In genomic region chr1:128492251-128492650, GRCm38 (mm10) we compare ENCODE assay signal across 31 mouse cellular contexts.
"Had no signal": no experiment of that assay in that cellular context is flagged by ENCODE, and none has a peak within 500 bp of the region (broad histone marks: within the 10 kb centered on the region; RNA-seq: fewer than 3 reads in every experiment).

No protein-coding gene starts in this region.

- DNase-seq: left cerebral cortex, postnatal 4 days; liver; liver, embryonic 13.5 days; liver, postnatal 0 days; lung, adult 18-20 months; lung, adult 2 months; lung, embryonic 14.5 days; lung, postnatal 10 days; lung, postnatal 14 days; lung, postnatal 36 days; lung, postnatal 4 days; midbrain, embryonic 14.5 days had no signal

- H3K9me3 ChIP-seq: limb, embryonic 10.5 days; limb, embryonic 12.5 days; limb, embryonic 13.5 days; limb, embryonic 15.5 days; liver, embryonic 12.5 days; liver, embryonic 13.5 days; liver, embryonic 15.5 days; lung, embryonic 15.5 days; megakaryocyte, embryonic 14.5 days; midbrain, embryonic 12.5 days; midbrain, embryonic 13.5 days; midbrain, embryonic 15.5 days; neural tube, embryonic 12.5 days had no signal

- H3K9ac ChIP-seq: limb, embryonic 12.5 days; limb, embryonic 13.5 days; limb, embryonic 15.5 days; liver, embryonic 12.5 days; liver, embryonic 13.5 days; liver, embryonic 14.5 days; liver, embryonic 15.5 days; liver, postnatal 0 days; lung, embryonic 14.5 days; lung, embryonic 15.5 days; midbrain, embryonic 12.5 days; midbrain, embryonic 13.5 days; midbrain, embryonic 15.5 days; neural tube, embryonic 12.5 days had no signal

- ATAC-seq: liver, embryonic 12.5 days; liver, postnatal 0 days; lung, postnatal 0 days; midbrain, embryonic 13.5 days; midbrain, embryonic 15.5 days; midbrain, embryonic 16.5 days had no signal

- H3K4me3 ChIP-seq: left cerebral cortex, adult 2 months; limb, embryonic 10.5 days; limb, embryonic 12.5 days; limb, embryonic 13.5 days; limb, embryonic 15.5 days; liver, embryonic 12.5 days; liver, embryonic 13.5 days; liver, embryonic 15.5 days; lung, embryonic 15.5 days; megakaryocyte, embryonic 14.5 days; midbrain, embryonic 12.5 days; midbrain, embryonic 13.5 days; midbrain, embryonic 15.5 days; myocyte; neural tube, embryonic 12.5 days had no signal

- H3K27ac ChIP-seq: left cerebral cortex, adult 2 months; limb, embryonic 10.5 days; limb, embryonic 12.5 days; limb, embryonic 13.5 days; limb, embryonic 15.5 days; liver, embryonic 12.5 days; liver, embryonic 13.5 days; liver, embryonic 14.5 days; liver, embryonic 15.5 days; lung, embryonic 15.5 days; macrophage; midbrain, embryonic 12.5 days; midbrain, embryonic 13.5 days; midbrain, embryonic 15.5 days; neural tube, embryonic 12.5 days had no signal

- H3K4me1 ChIP-seq: limb, embryonic 10.5 days; limb, embryonic 12.5 days; limb, embryonic 13.5 days; limb, embryonic 15.5 days; liver, embryonic 12.5 days; liver, embryonic 13.5 days; liver, embryonic 15.5 days; lung, embryonic 15.5 days; midbrain, embryonic 12.5 days; midbrain, embryonic 13.5 days; midbrain, embryonic 15.5 days; neural tube, embryonic 12.5 days had no signal

- H3K4me2 ChIP-seq: limb, embryonic 12.5 days; limb, embryonic 13.5 days; limb, embryonic 15.5 days; liver, embryonic 11.5 days; liver, embryonic 12.5 days; liver, embryonic 13.5 days; liver, embryonic 15.5 days; lung, embryonic 14.5 days; lung, embryonic 15.5 days; midbrain, embryonic 12.5 days; midbrain, embryonic 13.5 days; midbrain, embryonic 15.5 days; neural tube, embryonic 12.5 days had no signal

- H3K36me3 ChIP-seq: limb, embryonic 10.5 days; limb, embryonic 12.5 days; limb, embryonic 13.5 days; limb, embryonic 15.5 days; liver, embryonic 12.5 days; liver, embryonic 13.5 days; liver, embryonic 15.5 days; lung, embryonic 15.5 days; midbrain, embryonic 12.5 days; midbrain, embryonic 13.5 days; midbrain, embryonic 15.5 days; neural tube, embryonic 12.5 days had no signal

- H3K27me3 ChIP-seq: limb, embryonic 12.5 days; limb, embryonic 13.5 days; limb, embryonic 15.5 days; liver, embryonic 12.5 days; liver, embryonic 13.5 days; liver, embryonic 15.5 days; lung, embryonic 15.5 days; megakaryocyte, embryonic 14.5 days; midbrain, embryonic 12.5 days; midbrain, embryonic 13.5 days; midbrain, embryonic 15.5 days; neural tube, embryonic 12.5 days had no signal
